Mouse (Mus musculus) brain, adult 10 weeks (tissue): ENCODE results near the gene Gm7544. TPM values are rescaled to one million over a fixed set of nuclear protein-coding genes. Genes with fewer than 3 reads are reported as not detected.

Experiments used
- polyA plus RNA-seq: library from polyadenylated mRNA; stranded (reverse); fragments of 350-450 nt; fragmentation: Illumina TruSeq; extraction: RNeasy Lipid Tissue Mini Kit (QIAGEN cat#74804); gene quantifications from one replicate; pipeline ENCODE4 v1.2.3, GENCODE M21; 2015; ENCODE audit warnings: low read depth, low replicate concordance

Gene Gm7544
- not detected for polyA plus RNA-seq

DNA sequence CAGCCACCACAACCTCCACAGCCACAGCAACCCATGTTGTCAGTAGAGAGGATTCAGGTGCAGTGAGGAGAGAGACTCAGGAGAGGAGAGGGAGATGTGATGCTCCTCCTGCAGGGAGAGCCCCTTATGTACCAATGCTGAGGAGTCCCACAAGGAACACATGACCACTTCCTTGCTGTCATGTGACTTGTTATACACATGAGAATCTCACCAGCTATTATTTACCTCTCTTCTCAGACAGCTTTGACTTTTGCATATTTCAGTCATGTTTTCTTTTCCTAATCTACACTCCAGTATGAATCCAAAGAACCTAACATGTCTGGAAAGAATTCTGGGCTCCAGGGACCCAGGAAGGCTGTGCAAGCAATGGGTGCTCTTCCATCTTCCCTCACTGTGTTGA lies at the start of gene Gm7544:
Gm7544 (minus strand) TSS at position 101 of the 400 bp plus-strand sequence.

DNA sequence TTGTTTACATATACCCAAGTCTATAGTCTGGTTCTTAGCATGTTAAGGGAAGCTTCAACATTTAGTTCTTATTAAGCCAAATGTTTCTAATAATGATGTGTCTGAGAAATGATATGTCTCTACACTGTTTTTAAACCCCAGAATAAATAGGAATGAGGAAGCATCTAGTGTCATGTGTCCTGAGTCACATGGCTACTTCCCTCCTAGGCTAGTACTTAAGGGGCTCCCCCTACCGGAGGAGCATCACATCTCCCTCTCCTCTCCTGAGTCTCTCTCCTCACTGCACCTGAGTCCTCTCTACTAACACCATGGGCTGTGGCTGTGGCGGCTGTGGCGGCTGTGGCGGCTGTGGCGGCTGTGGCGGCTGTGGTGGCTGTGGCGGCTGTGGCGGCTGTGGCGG lies 44.5 kb upstream of the Gm7544 start, which contains the start of gene Gm47959:
Gm47959 (plus strand) TSS at position 243 of the 400 bp plus-strand sequence.

DNA sequence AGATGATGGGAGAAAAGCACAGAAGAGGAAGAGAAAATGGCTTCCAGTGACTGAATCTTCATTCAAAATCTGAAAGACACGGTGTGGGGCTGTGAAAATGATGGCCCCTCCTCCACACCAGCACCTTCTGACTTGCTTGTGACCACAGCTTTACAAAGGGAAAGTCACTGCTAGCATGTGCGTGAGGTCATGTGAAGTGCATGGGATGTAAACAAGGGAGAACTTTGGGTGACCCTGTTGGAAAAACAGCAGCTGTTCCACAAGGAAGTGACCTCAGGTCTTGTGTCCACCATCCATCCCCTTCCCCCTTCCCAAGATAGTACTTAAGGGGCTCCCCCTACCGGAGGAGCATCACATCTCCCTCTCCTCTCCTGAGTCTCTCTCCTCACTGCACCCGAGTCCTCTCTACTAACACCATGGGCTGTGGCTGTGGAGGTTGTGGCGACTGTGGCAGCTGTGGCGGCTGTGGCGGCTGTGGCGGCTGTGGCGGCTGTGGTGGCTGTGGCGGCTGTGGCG lies 4.1 kb upstream of the Gm7544 start, which contains the start of gene Gm47955:
Gm47955 (plus strand) TSS at position 417 of the 516 bp plus-strand sequence.

DNA sequence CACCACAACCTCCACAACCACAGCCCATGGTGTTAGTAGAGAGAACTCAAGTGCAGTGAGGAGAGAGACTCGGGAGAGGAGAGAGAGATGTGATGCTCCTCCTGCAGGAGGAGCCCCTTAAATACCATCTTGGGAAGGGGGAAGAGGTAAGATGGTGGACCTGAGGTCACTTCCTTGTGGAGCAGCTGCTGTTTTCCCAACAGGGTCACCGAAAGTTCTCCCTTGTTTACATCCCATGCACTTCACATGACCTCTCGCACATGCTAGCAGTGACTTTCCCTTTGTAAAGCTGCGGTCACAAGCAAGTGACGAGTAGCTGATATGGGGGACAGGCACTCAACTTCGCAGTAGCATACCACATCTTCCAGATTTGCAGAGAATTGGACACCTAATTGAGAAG lies 12.5 kb downstream of the Gm7544 start, which contains the start of gene A030003K21Rik:
A030003K21Rik (minus strand) TSS at position 94 of the 400 bp plus-strand sequence.

DNA sequence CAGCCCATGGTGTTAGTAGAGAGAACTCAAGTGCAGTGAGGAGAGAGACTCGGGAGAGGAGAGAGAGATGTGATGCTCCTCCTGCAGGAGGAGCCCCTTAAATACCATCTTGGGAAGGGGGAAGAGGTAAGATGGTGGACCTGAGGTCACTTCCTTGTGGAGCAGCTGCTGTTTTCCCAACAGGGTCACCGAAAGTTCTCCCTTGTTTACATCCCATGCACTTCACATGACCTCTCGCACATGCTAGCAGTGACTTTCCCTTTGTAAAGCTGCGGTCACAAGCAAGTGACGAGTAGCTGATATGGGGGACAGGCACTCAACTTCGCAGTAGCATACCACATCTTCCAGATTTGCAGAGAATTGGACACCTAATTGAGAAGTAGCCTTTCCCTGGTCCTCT lies 24.5 kb downstream of the Gm7544 start, which contains the start of gene Gm6217:
Gm6217 (minus strand) TSS at position 74 of the 400 bp plus-strand sequence.

DNA sequence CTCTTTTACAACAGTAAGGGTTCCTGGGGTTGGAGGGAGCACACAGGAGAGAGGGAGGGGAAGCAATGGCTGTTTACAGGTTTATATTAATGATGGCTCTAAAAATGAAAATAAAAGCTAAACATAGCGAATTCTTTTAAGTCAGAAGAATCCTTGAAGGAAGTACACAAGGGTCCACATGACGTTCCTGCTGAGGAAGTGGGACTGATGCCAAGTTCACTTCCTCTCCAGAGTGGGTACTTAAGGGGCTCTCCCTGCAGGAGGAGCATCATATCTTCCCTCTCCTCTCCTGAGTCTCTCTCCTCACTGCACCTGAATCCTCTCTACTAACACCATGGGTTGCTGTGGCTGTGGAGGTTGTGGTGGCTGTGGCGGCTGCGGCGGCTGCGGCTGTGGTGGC lies 31.2 kb downstream of the Gm7544 start, which contains the start of gene A030014E15Rik:
A030014E15Rik (plus strand) TSS at position 268 of the 400 bp plus-strand sequence.

DNA sequence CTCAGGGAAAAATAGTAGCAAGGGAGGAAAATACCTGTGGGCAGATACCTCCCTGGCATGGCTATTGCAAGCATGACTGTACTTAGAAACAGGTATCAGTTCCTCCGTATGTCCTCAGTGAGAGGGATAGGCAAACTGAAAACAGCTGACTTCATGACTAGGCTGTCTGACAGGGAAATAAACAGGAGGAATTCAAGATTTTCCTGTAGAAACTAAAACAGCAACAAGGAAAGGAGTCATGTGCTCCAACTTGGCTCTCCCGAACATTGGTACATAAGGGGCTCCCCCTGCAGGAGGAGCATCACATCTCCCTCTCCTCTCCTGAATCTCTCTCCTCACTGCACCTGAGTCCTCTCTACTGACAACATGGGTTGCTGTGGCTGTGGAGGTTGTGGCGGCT lies 42.8 kb downstream of the Gm7544 start, which contains the start of gene A030005L19Rik:
A030005L19Rik (plus strand) TSS at position 301 of the 400 bp plus-strand sequence.

Other genes with a start within 250 kb of the Gm7544 start
- 446 TPM for gene Mff, start 231.1 kb downstream of the Gm7544 start, polyA plus RNA-seq
- not detected for gene Tm4sf20, start 187.6 kb downstream of the Gm7544 start, polyA plus RNA-seq
- gene Gm47791, start 184.8 kb downstream of the Gm7544 start, polyA plus RNA-seq: not detected
- 54.0 TPM for gene Agfg1, start 116.5 kb downstream of the Gm7544 start, polyA plus RNA-seq
- not detected for gene A030005L19Rik, start 42.7 kb downstream of the Gm7544 start, polyA plus RNA-seq
- gene A030014E15Rik, start 31.1 kb downstream of the Gm7544 start, polyA plus RNA-seq: not detected
- not detected for gene Gm6217, start 24.6 kb downstream of the Gm7544 start, polyA plus RNA-seq
- gene A030003K21Rik, start 12.6 kb downstream of the Gm7544 start, polyA plus RNA-seq: not detected
- not detected for gene Gm47955, start 4.3 kb upstream of the Gm7544 start, polyA plus RNA-seq
- gene Gm47959, start 44.5 kb upstream of the Gm7544 start, polyA plus RNA-seq: not detected
- gene Slc19a3, start 82.4 kb upstream of the Gm7544 start, polyA plus RNA-seq: 3.9 TPM
- gene Krtap28-10, start 86.5 kb upstream of the Gm7544 start, polyA plus RNA-seq: not detected
- not detected for gene Gm47969, start 88.9 kb upstream of the Gm7544 start, polyA plus RNA-seq
- not detected for gene A030005K14Rik, start 103.4 kb upstream of the Gm7544 start, polyA plus RNA-seq
- gene Krtap28-13, start 104.9 kb upstream of the Gm7544 start, polyA plus RNA-seq: not detected
- not detected for gene Ccl20, start 160.8 kb upstream of the Gm7544 start, polyA plus RNA-seq
- 1.00 TPM for gene Daw1, start 203.7 kb upstream of the Gm7544 start, polyA plus RNA-seq